Mouse (Mus musculus): ENCODE measurements around the gene Pbld1. TPM values are rescaled to one million over a fixed set of nuclear protein-coding genes. Genes with fewer than 3 reads are reported as not detected.

Pbld1 gene
- polyA plus RNA-seq (2012; rRNA removed), result 0.71 and 2.2 TPM in 2 replicates

DNA sequence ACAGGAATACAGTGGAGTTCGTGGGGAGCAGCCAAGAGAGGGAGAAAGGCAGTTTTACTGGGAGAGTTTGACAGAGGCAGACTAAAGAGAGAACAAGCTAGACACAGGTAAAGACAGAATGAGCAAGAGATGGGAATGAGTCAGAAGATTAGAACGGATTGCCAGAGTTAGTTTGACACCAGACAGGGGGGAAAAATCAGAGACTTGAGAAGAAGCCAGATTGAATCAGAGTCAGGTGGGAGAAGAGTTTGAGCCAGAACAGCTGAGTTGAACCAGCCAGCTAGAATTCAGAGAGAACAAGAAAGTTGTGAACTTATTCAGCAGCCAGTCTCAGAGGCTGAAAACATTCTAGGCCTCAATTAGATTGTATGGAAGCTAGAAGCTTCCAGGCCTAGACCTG, at the start of gene Pbld1:
TSS of gene Pbld1 (plus strand) at position 301 of the 400 bp plus-strand sequence.
- TF ChIP-seq POLR2A (IDR thresholded peaks at IDR 0.05; ENCODE audit: borderline replicate concordance, extremely low read depth, low read depth, low read length) (no peak), CTCF (IDR thresholded peaks at IDR 0.05; ENCODE audit: insufficient read depth, low read length) (no peak)
- 91% methylated on average over 2 of the region's 2 CpGs for WGBS
- Histone ChIP-seq H3K4me3 (replicated peaks; ENCODE audit: extremely low read depth, low read depth, low read length) (no peak within 1 kb of the TSS), H3K4me1 (ENCODE audit: control insufficient read depth, insufficient read depth, low read length) (0 out of 2 replicates have a peak, but pooled peaks cover 2% of the 10 kb centered on the region)
- no peak for DNase-seq

DNA sequence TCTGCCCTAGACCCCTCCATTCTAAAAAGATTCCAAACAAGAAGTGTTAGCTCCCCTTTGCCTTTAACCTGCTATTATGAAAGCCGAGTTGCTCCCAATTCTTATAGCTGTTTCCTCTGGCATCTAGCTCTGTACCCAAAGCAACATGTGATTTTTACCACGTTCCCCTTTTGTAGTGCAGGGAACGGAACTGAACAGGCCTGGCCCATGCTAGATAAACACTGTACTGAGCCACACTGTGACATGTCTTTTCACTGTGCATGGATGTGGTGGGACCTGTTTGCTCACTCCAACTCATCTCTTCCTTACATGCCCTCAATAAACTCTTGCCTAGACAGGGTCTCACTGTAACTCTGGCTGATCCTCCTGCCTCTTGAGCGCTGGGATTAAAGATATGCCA, 49.7 kb upstream of the Pbld1 start:
- TF ChIP-seq POLR2A (IDR thresholded peaks at IDR 0.05; ENCODE audit: borderline replicate concordance, extremely low read depth, low read depth, low read length) (no peak), CTCF (IDR thresholded peaks at IDR 0.05; ENCODE audit: insufficient read depth, low read length) (no peak)
- Histone ChIP-seq H3K4me1 (ENCODE audit: control insufficient read depth, insufficient read depth, low read length) (no peaks in the 10 kb centered on the region), H3K4me3 (replicated peaks; ENCODE audit: extremely low read depth, low read depth, low read length) (no peak overlapping the region)
- WGBS, result 62% methylated on average over 4 of the region's 4 CpGs
- DNase-seq, result no peak

DNA sequence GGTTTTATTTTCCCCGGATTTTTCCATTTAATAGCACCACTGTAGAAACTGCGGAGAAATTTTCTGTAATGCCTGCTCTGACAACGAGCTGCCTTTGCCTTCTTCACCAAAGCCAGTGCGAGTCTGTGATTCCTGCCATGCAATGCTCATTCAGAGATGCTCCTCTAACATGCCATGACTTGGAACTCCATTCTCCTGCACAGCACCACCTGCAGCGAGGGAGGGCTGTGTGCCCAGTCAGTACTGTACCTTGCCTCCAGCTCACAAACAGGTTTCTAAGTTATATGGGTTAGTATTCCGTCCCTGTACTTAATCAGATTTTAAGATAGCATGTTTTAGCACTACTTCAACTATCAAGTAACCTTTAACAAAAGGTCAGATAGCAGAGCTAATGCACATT, 48.4 kb upstream of the Pbld1 start:
- TF ChIP-seq POLR2A (IDR thresholded peaks at IDR 0.05; ENCODE audit: borderline replicate concordance, extremely low read depth, low read depth, low read length) (no peak), CTCF (IDR thresholded peaks at IDR 0.05; ENCODE audit: insufficient read depth, low read length) (no peak)
- H3K4me3 ChIP-seq (replicated peaks; ENCODE audit: extremely low read depth, low read depth, low read length), result no peak overlapping the region
- H3K4me1 ChIP-seq (ENCODE audit: control insufficient read depth, insufficient read depth, low read length), result no peaks in the 10 kb centered on the region
- no peak for DNase-seq
- WGBS, result 86% methylated on average over 6 of the region's 6 CpGs

DNA sequence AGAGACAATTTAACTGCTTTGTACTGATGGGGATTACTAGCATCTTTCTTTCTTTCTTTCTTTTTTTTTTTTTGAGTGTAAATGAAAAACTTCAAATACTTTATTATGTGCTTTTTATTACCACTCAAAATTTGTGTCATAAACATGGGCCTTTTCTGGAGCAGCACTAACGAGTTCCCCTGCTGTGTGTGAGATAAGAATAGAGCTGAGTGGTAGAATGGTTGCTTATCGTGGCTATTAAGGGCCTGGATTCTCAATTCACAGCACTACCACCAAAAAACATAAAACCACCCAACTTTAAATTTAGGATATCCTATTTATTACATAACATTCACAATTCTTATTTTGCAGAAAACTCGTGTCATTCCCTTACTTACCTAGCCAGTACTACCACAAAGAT, 46.5 kb upstream of the Pbld1 start:
- WGBS, result 68% methylated on average over 3 of the region's 3 CpGs
- Histone ChIP-seq H3K4me3 (replicated peaks; ENCODE audit: extremely low read depth, low read depth, low read length) (no peak overlapping the region), H3K4me1 (ENCODE audit: control insufficient read depth, insufficient read depth, low read length) (no peaks in the 10 kb centered on the region)
- no peak for DNase-seq
- TF ChIP-seq POLR2A (IDR thresholded peaks at IDR 0.05; ENCODE audit: borderline replicate concordance, extremely low read depth, low read depth, low read length) (no peak), CTCF (IDR thresholded peaks at IDR 0.05; ENCODE audit: insufficient read depth, low read length) (no peak)

DNA sequence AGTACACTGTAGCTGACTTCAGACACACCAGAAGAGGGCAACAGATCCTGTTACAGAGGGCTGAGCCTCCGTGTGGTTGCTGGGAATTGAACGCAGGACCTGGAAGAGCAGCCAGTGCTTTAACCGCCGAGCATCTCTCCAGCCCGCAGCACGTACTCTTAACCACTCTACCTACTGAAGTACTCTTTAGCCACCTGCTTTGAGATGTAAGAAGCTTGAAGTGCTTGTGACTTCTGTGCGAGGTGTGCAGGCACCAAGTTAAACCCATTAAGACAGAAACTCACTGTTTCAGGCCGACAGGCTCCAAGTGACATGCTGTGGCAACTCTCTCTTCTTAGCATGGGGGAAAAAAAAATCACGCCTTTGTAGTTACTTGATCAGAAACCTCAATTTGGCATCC, 45.8 kb upstream of the Pbld1 start:
- no peak for TF ChIP-seq CTCF (IDR thresholded peaks at IDR 0.05; ENCODE audit: insufficient read depth, low read length)
- TF ChIP-seq POLR2A (IDR thresholded peaks at IDR 0.05; ENCODE audit: borderline replicate concordance, extremely low read depth, low read depth, low read length), result no peak
- 74% methylated on average over 9 of the region's 9 CpGs for WGBS
- H3K4me3 ChIP-seq (replicated peaks; ENCODE audit: extremely low read depth, low read depth, low read length), result no peak overlapping the region
- DNase-seq, result peak; percentile 11
- no peaks in the 10 kb centered on the region for H3K4me1 ChIP-seq (ENCODE audit: control insufficient read depth, insufficient read depth, low read length)

DNA sequence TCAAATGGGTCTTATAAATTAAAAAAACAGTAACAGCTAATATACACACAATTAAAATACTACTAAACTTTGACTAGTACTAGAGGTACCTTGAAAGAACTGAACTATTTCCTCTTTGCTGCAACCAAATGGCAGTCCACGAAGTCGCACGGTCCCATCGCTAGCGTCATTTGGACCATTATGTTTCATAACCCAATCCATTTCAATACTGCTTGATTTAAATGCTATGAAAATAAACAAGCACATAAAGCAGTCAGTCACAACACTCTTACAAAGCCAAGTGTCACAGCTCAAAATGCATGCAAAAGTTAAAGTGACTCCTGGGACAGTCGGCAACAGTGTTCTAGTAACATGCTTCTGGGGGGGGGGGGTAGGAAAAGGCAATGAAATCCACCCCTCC, 40.7 kb upstream of the Pbld1 start:
- 77% methylated on average over 6 of the region's 6 CpGs for WGBS
- DNase-seq, result no peak
- no peak for TF ChIP-seq CTCF (IDR thresholded peaks at IDR 0.05; ENCODE audit: insufficient read depth, low read length)
- TF ChIP-seq POLR2A (IDR thresholded peaks at IDR 0.05; ENCODE audit: borderline replicate concordance, extremely low read depth, low read depth, low read length), result no peak
- peaks cover 4% of the 10 kb centered on the region for H3K4me1 ChIP-seq (ENCODE audit: control insufficient read depth, insufficient read depth, low read length)
- H3K4me3 ChIP-seq (replicated peaks; ENCODE audit: extremely low read depth, low read depth, low read length), result no peak overlapping the region

DNA sequence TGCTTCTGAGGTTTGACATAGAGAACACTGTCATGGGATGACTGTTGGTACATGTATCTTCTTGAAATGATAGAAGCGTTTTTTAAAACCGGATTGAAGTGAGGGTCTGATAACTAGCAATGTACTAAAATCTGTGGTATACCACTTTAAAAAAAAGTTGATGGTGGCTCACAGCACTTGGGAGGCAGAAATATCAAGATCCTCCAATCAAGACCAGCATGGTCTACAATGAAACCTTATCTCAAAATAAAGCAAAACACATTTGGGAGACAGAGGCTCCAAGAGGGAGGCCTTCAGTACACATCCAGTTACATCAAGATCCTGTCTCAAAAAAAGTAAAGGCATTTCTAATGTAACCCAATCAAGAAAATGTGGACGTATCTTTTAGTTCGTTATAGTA, 38.3 kb upstream of the Pbld1 start:
- TF ChIP-seq POLR2A (IDR thresholded peaks at IDR 0.05; ENCODE audit: borderline replicate concordance, extremely low read depth, low read depth, low read length) (no peak), CTCF (IDR thresholded peaks at IDR 0.05; ENCODE audit: insufficient read depth, low read length) (no peak)
- 21% methylated on average over 4 of the region's 4 CpGs for WGBS
- Histone ChIP-seq H3K4me3 (replicated peaks; ENCODE audit: extremely low read depth, low read depth, low read length) (no peak overlapping the region), H3K4me1 (ENCODE audit: control insufficient read depth, insufficient read depth, low read length) (peaks cover 4% of the 10 kb centered on the region)
- DNase-seq, result no peak

DNA sequence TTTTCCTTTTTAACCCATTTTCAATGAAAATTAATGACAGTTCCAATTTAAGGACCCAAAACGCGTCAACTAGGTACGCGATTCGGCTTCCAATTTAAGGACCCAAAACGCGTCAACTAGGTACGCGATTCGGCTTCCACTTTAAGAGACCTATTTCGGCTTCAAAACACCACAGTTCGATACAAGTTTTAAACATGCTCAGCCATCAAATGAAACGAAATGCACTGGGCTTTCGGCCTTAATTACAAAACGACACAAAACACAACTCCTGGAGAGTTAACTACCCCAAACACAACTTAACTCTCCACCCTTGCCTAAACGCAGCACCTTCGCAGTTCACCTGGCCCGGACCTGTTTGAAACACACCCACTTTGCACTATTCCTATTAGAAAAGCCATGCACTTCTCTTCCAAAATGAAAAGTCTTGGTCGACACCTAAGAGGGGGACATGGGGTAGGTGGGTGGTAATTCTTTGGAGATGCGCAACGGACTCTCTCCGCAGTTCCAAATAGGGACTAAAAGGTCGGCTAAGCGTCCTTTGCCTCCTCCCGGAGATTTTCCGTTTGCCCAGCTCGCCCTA, 37.3 kb upstream of the Pbld1 start:
- no peak for DNase-seq
- Histone ChIP-seq H3K4me3 (replicated peaks; ENCODE audit: extremely low read depth, low read depth, low read length) (peak overlapping the region; percentile 94), H3K4me1 (ENCODE audit: control insufficient read depth, insufficient read depth, low read length) (peaks cover 4% of the 10 kb centered on the region)
- no peak for TF ChIP-seq POLR2A (IDR thresholded peaks at IDR 0.05; ENCODE audit: borderline replicate concordance, extremely low read depth, low read depth, low read length)
- TF ChIP-seq CTCF (IDR thresholded peaks at IDR 0.05; ENCODE audit: insufficient read depth, low read length), result no peak
- under 1% methylated on average over 27 of the region's 27 CpGs for WGBS

DNA sequence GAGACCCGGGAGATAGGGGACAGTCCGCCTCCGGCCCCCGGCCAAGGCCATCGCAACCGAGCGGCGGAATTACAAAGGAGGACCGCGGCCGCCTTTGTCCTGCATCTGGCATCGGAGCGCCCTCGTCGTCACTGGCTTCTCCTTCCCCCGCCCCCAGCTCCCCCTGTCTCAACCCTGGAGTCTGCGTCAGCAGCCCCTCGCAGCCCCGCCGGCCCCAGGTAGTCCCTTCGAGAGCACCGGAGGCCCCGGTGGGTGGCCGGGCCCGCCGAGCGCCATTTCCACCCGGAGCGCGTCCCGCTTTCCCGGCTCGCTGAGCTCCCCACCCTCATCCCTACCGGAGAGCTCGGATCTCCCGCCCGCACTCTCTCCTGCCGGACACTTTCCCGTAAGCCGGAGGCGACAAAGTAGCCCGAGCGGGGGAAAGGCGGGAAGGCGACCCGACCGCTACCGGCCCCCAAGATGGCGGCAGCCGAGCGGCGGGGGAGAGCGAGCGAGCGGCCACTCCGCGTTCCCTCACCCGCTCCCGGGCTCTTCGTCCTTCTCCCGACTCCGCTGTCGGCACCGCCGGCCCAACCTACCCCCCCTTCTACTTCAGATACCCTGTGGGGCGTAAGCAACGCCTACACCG, 36.7 kb upstream of the Pbld1 start:
- TF ChIP-seq POLR2A (IDR thresholded peaks at IDR 0.05; ENCODE audit: borderline replicate concordance, extremely low read depth, low read depth, low read length), result no peak
- no peak for TF ChIP-seq CTCF (IDR thresholded peaks at IDR 0.05; ENCODE audit: insufficient read depth, low read length)
- Histone ChIP-seq H3K4me3 (replicated peaks; ENCODE audit: extremely low read depth, low read depth, low read length) (peak overlapping the region; percentile 94), H3K4me1 (ENCODE audit: control insufficient read depth, insufficient read depth, low read length) (peaks cover 4% of the 10 kb centered on the region)
- DNase-seq, result peak; percentile 75
- WGBS, result under 1% methylated on average over 64 of the region's 68 CpGs
